Mouse (Mus musculus) heart, embryonic 14.5 days (tissue): ENCODE measurements around the gene Hdac10. TPM values are rescaled to one million over a fixed set of nuclear protein-coding genes. Genes with fewer than 3 reads are reported as not detected.

Experiments used
- ATAC-seq: fragments of 200-750 bp; cut with Nextera tagmentation; 2 replicates; pipeline ENCODE4 v1.8.0; 2017; ENCODE audit warnings: low read depth, moderate TSS enrichment; ENCODE audit not compliant: insufficient number of reproducible peaks, insufficient read depth, low FRiP score
- H3K27ac ChIP-seq, 2 experiments: fragments of 200-500 bp in 1 of 2; fragments of 300-500 bp in 1 of 2; sonication (generic) in 1 of 2; replicated peaks in 1 of 2; 2 replicates each; pipeline ENCODE4 v1.5.1; 2012 to 2014; ENCODE audit warnings: low read depth in 2 of 2, low read length in 2 of 2, control low read depth in 1 of 2, mild to moderate bottlenecking in 1 of 2, mixed read lengths in 1 of 2; ENCODE audit not compliant: control insufficient read depth in 1 of 2, insufficient read depth in 1 of 2
- H3K27me3 ChIP-seq: fragments of 300-500 bp; sonication (generic); 2 replicates; pipeline ENCODE4 v1.6.1; 2014; ENCODE audit warnings: mild to moderate bottlenecking, low read length, control low read depth; ENCODE audit not compliant: control insufficient read depth, insufficient read depth
- H3K36me3 ChIP-seq: fragments of 300-500 bp; sonication (generic); 2 replicates; pipeline ENCODE4 v1.6.1; 2014; ENCODE audit warnings: mild to moderate bottlenecking, control low read depth, low read length, mixed read lengths; ENCODE audit not compliant: control insufficient read depth, insufficient read depth
- H3K4me1 ChIP-seq, 2 experiments: fragments of 200-500 bp in 1 of 2; fragments of 300-500 bp in 1 of 2; sonication (generic) in 1 of 2; 2 replicates each; pipeline ENCODE4 v1.6.1; 2012 to 2014; ENCODE audit warnings: low read length in 2 of 2, control low read depth in 1 of 2, mixed read lengths in 1 of 2; ENCODE audit not compliant: control insufficient read depth in 2 of 2, insufficient read depth in 2 of 2
- H3K4me2 ChIP-seq: fragments of 300-500 bp; sonication (generic); 2 replicates; pipeline ENCODE4 v1.6.1; 2014; ENCODE audit warnings: mild to moderate bottlenecking, low read length
- H3K4me3 ChIP-seq, 2 experiments: fragments of 200-500 bp in 1 of 2; fragments of 300-500 bp in 1 of 2; sonication (generic) in 1 of 2; 2 replicates each; pipeline ENCODE4 v1.5.1; 2012 to 2014; ENCODE audit warnings: low read length in 2 of 2, mild to moderate bottlenecking in 2 of 2, control low read depth in 1 of 2, low read depth in 1 of 2, moderate library complexity in 1 of 2; ENCODE audit not compliant: control insufficient read depth in 1 of 2, insufficient read depth in 1 of 2
- H3K9ac ChIP-seq: fragments of 300-500 bp; sonication (generic); 2 replicates; pipeline ENCODE4 v1.6.1; 2014; ENCODE audit warnings: mild to moderate bottlenecking, low read length
- H3K9me3 ChIP-seq: fragments of 300-500 bp; sonication (generic); 2 replicates; pipeline ENCODE4 v1.6.1; 2016; ENCODE audit warnings: low read length, control low read depth; ENCODE audit not compliant: control insufficient read depth
- WGBS: fragments of 180-500 bp; shearing (Covaris S2); extraction: QIAGEN DNeasy Blood & Tissue Kit; methylation state at CpG from one replicate; pipeline ENCODE4 v1.1.7; 2014; 5-methylcytosine and 5-hydroxymethylcytosine counted together
- polyA plus RNA-seq: library from polyadenylated mRNA; unstranded; fragments of >200 nt; fragmentation: Nextera tagmentation; extraction: Ambion mirVana; gene quantifications from 2 replicates; pipeline ENCODE4 v1.2.1, GENCODE M21; 2014

Gene Hdac10
- polyA plus RNA-seq, 1 experiment from 2014 or later: 11.0 TPM

DNA sequence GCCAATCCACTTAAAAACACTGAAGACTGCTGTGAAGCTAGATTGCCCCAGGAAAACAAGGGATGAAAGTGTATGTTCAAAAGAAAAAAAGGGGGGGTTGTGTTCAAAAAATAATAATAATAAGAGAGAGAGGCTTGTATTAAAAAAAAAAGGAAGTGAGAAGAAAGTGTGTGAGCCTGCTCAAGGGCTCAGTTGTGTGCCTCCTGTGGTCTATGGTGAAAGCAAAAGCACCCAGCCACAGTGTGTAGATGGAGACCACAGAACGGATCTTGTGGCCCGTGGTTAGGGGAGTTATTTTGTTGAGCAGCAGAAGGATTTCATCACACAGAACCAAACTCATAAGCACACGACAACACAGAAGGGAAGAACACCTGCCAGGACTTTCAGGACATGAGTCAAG lies 2.8 kb upstream of the Hdac10 start:
- Histone ChIP-seq H3K36me3 (peaks cover 33% of the 10 kb centered on the region), H3K9ac (no peak overlapping the region), H3K27ac (no peak overlapping the region), H3K27me3 (no peaks in the 10 kb centered on the region), H3K9me3 (no peaks in the 10 kb centered on the region), H3K4me1 (peaks cover 6 to 12% of the 10 kb centered on the region in 2 experiments; a peak in 3 of 4 replicates), H3K4me3 (no peak overlapping the region), H3K4me2 (no peak overlapping the region)
- WGBS: 84% methylated on average over 3 of the region's 3 CpGs
- ATAC-seq: no peak

DNA sequence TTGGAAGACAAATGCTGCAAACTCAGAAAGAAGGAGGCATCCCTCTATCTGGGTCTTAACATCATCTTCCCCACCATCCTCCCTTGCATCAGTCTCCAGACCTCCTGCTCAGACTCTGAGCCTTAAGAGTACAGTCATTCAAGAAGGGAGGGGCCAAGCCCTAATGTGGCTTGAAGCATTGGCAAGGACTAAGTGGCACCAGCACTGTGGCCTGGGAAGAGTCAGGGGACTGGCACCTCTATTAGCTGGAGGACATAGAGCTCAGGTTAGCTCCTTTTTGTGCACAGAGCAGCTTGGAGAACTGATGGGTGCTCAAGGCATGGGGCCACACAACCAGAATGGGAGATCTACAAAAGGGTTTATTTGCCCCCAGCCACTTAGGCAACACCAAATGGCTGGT lies 1.7 kb upstream of the Hdac10 start:
- Histone ChIP-seq H3K4me3 (no peak overlapping the region), H3K9ac (no peak overlapping the region), H3K27ac (no peak overlapping the region), H3K27me3 (no peaks in the 10 kb centered on the region), H3K36me3 (peaks cover 38% of the 10 kb centered on the region), H3K9me3 (no peaks in the 10 kb centered on the region), H3K4me2 (no peak overlapping the region), H3K4me1 (peaks cover 6 to 12% of the 10 kb centered on the region in 2 experiments; a peak in 3 of 4 replicates)
- no peak for ATAC-seq

DNA sequence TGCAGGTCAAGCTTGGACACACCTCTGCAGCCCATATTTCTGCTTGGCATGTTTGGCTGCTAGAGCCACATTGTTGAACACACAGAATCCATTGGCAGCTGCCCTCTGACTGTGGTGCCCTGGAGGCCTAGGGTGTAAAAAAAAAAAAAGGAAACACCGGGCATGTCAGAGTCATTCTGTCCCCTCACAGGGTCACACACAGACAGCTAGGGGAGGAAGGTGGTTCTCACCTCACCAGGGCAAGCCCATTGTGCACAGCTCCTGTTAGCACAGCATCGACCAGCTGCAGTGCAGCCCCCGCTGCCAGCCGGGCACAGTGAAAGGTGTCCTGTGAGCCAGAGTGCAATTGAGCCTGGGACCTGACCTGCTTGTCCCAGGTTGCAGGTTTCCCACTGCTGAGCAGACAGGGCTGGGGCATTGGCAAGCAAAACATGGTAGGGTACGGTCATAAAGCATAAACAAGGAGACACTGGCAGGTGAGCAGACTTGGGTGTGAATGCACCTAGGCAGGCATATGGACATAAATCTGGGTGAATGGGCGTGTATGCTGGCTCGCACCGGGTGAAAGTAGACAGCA lies 1.0 kb downstream of the Hdac10 start:
- Histone ChIP-seq H3K27me3 (no peaks in the 10 kb centered on the region), H3K27ac (0 out of 4 replicates have a peak overlapping the region, but pooled peaks of 1 of the 2 experiments have one; percentile 82), H3K9ac (peak overlapping the region; percentile 78), H3K4me2 (peak overlapping the region; percentile 73), H3K4me1 (peaks cover 13 to 20% of the 10 kb centered on the region in 2 experiments; a peak in 3 of 4 replicates), H3K9me3 (no peaks in the 10 kb centered on the region), H3K4me3 (peak overlapping the region in 1 of 2 experiments; percentile 66; a peak in 3 of 4 replicates), H3K36me3 (peaks cover 42% of the 10 kb centered on the region)
- no peak for ATAC-seq
- WGBS: 78% methylated on average over 8 of the region's 8 CpGs

DNA sequence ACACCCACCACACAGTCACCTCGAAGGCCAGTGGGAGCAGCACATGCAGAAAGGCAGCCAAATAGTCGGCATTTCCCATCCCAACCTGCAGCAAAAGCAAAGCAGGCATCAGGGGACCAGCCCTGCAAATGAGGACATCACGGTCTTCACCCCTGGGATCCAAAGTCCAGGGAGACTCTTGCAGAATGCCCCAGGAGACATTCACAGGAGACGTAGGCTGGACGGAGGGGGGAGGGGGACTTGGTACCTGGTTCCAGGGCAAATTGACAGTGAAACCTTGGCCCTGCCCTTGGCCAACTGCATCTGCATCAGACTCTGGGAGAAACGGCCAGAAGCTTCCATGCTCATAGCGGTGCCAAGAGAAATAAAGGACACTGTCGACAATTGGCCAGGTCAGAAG lies 1.9 kb downstream of the Hdac10 start:
- Histone ChIP-seq H3K4me3 (no peak overlapping the region), H3K4me1 (peaks cover 20 to 29% of the 10 kb centered on the region in 2 experiments), H3K4me2 (no peak overlapping the region), H3K9me3 (no peaks in the 10 kb centered on the region), H3K27me3 (no peaks in the 10 kb centered on the region), H3K27ac (no peak overlapping the region), H3K36me3 (peaks cover 34% of the 10 kb centered on the region), H3K9ac (no peak overlapping the region)
- WGBS: 88% methylated on average over 8 of the region's 8 CpGs
- ATAC-seq: no peak

DNA sequence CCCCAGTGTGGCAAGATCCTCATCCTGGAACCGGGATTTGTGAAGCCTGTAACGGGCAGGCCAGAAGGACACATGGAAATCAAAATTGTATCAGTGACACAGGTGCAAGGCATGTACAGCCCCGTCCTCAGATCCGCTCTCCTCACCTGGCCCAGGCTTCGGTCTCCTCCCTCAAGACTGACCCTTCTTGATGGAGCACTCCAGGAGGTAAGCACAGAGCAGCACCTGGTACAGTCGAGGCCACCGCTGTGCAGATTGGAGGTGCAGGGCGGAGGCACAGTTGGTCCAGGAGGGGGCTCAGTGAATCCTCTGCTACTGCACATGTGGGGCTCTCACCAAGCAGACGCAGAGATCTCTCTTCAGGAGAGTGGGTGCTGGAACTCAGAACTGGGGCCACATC lies 3.1 kb downstream of the Hdac10 start:
- no peak overlapping the region for H3K9ac ChIP-seq
- H3K4me1 ChIP-seq: peaks cover 20 to 39% of the 10 kb centered on the region in 2 experiments
- no peak overlapping the region for H3K27ac ChIP-seq
- H3K4me3 ChIP-seq: no peak overlapping the region
- H3K4me2 ChIP-seq: no peak overlapping the region
- H3K9me3 ChIP-seq: no peaks in the 10 kb centered on the region
- H3K27me3 ChIP-seq: no peaks in the 10 kb centered on the region
- WGBS: 87% methylated on average over 9 of the region's 9 CpGs
- peaks cover 27% of the 10 kb centered on the region for H3K36me3 ChIP-seq
- no peak for ATAC-seq

DNA sequence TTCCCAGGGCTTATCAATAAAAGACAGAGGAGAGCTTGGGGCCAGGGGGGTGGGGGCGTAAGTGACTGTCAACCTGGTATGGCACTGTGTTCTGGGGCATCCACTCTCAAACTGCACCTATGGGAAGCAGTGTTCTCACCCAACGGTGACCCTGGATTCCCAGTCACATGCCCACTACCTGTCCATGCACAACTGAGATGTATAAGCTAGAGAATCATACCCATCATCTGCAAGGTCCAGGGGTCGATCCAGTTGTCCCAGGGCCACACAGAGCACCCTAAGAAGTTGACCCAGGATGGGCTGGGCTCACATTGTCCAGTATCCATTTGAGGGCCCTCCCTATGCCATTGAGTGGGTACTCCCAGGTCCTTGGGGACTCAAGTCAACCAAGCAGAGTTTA lies 4.2 kb downstream of the Hdac10 start:
- Histone ChIP-seq H3K4me2 (no peak overlapping the region), H3K4me1 (peaks cover 20 to 42% of the 10 kb centered on the region in 2 experiments), H3K27ac (no peak overlapping the region), H3K9me3 (no peaks in the 10 kb centered on the region), H3K36me3 (peaks cover 32% of the 10 kb centered on the region), H3K4me3 (no peak overlapping the region), H3K27me3 (no peaks in the 10 kb centered on the region), H3K9ac (no peak overlapping the region)
- ATAC-seq: no peak
- 94% methylated on average over 3 of the region's 3 CpGs for WGBS

DNA sequence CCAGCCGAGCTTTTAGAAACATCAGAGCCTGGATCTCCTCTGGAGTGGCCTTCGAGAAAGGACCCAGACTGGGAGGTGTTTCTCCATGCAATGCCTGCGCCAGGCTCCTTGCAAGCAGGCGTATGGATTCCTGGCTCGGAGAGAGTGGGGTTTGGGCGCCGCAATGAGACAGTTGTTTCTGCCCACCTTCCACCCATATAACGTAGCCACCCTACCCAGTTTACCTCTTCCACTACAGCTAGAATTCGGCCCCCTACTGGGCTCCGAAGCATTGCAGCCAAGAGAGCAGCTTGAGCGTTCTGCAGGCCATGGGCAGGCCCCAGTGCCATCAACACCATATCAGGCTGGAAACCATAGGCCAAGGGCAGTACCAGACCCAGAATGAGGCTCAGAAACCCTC lies 4.9 kb downstream of the Hdac10 start:
- no peak for ATAC-seq
- 31% methylated on average over 11 of the region's 11 CpGs for WGBS
- H3K4me1 ChIP-seq: peaks cover 20 to 38% of the 10 kb centered on the region in 2 experiments
- H3K36me3 ChIP-seq: peaks cover 38% of the 10 kb centered on the region
- peak overlapping the region; percentile 97 for H3K4me2 ChIP-seq
- H3K4me3 ChIP-seq: peak overlapping the region; percentile 81 to 96
- no peaks in the 10 kb centered on the region for H3K9me3 ChIP-seq
- H3K9ac ChIP-seq: peak overlapping the region; percentile 96
- peak overlapping the region; percentile 66 to 74; a peak in 3 of 4 replicates for H3K27ac ChIP-seq
- no peaks in the 10 kb centered on the region for H3K27me3 ChIP-seq
